Mouse (Mus musculus) liver, embryonic 14.5 days (tissue): Measurements from ENCODE around the gene Zdhhc20. TPM values are rescaled to one million over a fixed set of nuclear protein-coding genes. Genes with fewer than 3 reads are reported as not detected.
"Not testable (repeated sequence)": the region's sequence is repeated elsewhere in the genome, so short reads cannot be mapped to it uniquely, and the experiment has no call there.

ENCODE experiments used
- ATAC-seq: fragments of 200-750 bp; cut with Nextera tagmentation; 2 replicates; pipeline ENCODE4 v1.8.0; 2017; ENCODE audit warnings: moderate number of reproducible peaks, mild to moderate bottlenecking, moderate library complexity; ENCODE audit not compliant: insufficient read depth
- DNase-seq, 3 experiments: peaks; one replicate each; pipeline ENCODE4 v3.0.0-alpha.2; 2012 to 2013; ENCODE audit warnings: low read depth in 3 of 3, low spot score in 3 of 3
- H3K27ac ChIP-seq: fragments of 300-500 bp; sonication (generic); 2 replicates; pipeline ENCODE4 v1.5.1; 2014; ENCODE audit warnings: moderate library complexity, mild to moderate bottlenecking, control low read depth, inconsistent platforms
- H3K27me3 ChIP-seq: fragments of 300-500 bp; sonication (generic); 2 replicates; pipeline ENCODE4 v1.6.1; 2014; ENCODE audit warnings: mild to moderate bottlenecking, low read length, moderate library complexity; ENCODE audit not compliant: control insufficient read depth, insufficient read depth
- H3K36me3 ChIP-seq: fragments of 300-500 bp; sonication (generic); replicated peaks from 2 replicates; pipeline ENCODE4 v1.6.1; 2014; ENCODE audit warnings: low read depth; ENCODE audit not compliant: control insufficient read depth, insufficient read depth
- H3K4me1 ChIP-seq, 2 experiments: fragments of 200-500 bp in 1 of 2; fragments of 300-500 bp in 1 of 2; sonication (generic) in 1 of 2; replicated peaks; 2 replicates each; pipeline ENCODE4 v1.6.1; 2012 to 2014; ENCODE audit warnings: antibody characterized with exemption in 1 of 2, inconsistent platforms in 1 of 2, low read length in 1 of 2; ENCODE audit not compliant: control insufficient read depth in 2 of 2, insufficient read depth in 2 of 2
- H3K4me2 ChIP-seq: fragments of 300-500 bp; sonication (generic); 2 replicates; pipeline ENCODE4 v1.6.1; 2014; ENCODE audit warnings: low read depth, mild to moderate bottlenecking, control low read depth, moderate library complexity
- H3K4me3 ChIP-seq, 2 experiments: fragments of 200-500 bp in 1 of 2; fragments of 300-500 bp in 1 of 2; sonication (generic) in 1 of 2; 2 replicates each; pipeline ENCODE4 v1.5.1; 2012 to 2014; ENCODE audit warnings: low read depth in 2 of 2, low read length in 2 of 2, mild to moderate bottlenecking in 2 of 2, control low read depth in 1 of 2, inconsistent platforms in 1 of 2, moderate library complexity in 1 of 2; ENCODE audit not compliant: insufficient read depth in 1 of 2
- H3K9ac ChIP-seq: fragments of 300-500 bp; sonication (generic); replicated peaks from 2 replicates; pipeline ENCODE4 v1.6.1; 2014; ENCODE audit warnings: mild to moderate bottlenecking, control low read depth, moderate library complexity
- H3K9me3 ChIP-seq: fragments of 300-500 bp; sonication (generic); 2 replicates; pipeline ENCODE4 v1.6.1; 2016; ENCODE audit warnings: low read length, mixed read lengths; ENCODE audit not compliant: control insufficient read depth
- CTCF ChIP-seq: IDR thresholded peaks from 2 replicates; pipeline ENCODE4 v1.5.1; 2016; ENCODE audit warnings: antibody characterized with exemption, low read depth, control low read depth
- EP300 ChIP-seq: IDR thresholded peaks from 2 replicates; pipeline ENCODE4 v1.6.1; 2016; ENCODE audit warnings: antibody characterized with exemption, low read depth
- WGBS: fragments of 180-500 bp; shearing (Covaris S2); extraction: QIAGEN DNeasy Blood & Tissue Kit; methylation state at CpG from one replicate; pipeline ENCODE4 v1.1.7; 2014; ENCODE audit not compliant: insufficient replicate concordance; 5-methylcytosine and 5-hydroxymethylcytosine counted together
- polyA plus RNA-seq, 2 experiments: library from polyadenylated mRNA; depleted of rRNA in 1 of 2; stranded (reverse) in 1 of 2; unstranded in 1 of 2; fragments of >200 nt; fragmentation: Nextera tagmentation in 1 of 2; extraction: Ambion mirVana in 1 of 2; gene quantifications; 2 replicates each; pipeline versions ENCODE4 v1.2.1 to v1.2.3; 2012 to 2014

The Zdhhc20 gene
- polyA plus RNA-seq, 2 experiments: 3.4 to 7.6 TPM

GRCm38 (mm10) chr14:57861987-57862412 is 28.1 kb downstream of the Zdhhc20 start:
- H3K27me3 ChIP-seq: no peaks in the 10 kb centered on the region
- 55% methylated on average over 4 of the region's 4 CpGs for WGBS
- no peak for TF ChIP-seq CTCF
- TF ChIP-seq EP300: no peak
- H3K4me1 ChIP-seq: 0 out of 4 replicates have a peak, but pooled peaks cover 0 to under 1% of the 10 kb centered on the region in 2 experiments
- ATAC-seq (no peak), DNase-seq (no peak)
- H3K27ac ChIP-seq: no peak overlapping the region
- no peaks in the 10 kb centered on the region for H3K9me3 ChIP-seq
- no peaks in the 10 kb centered on the region for H3K36me3 ChIP-seq
- H3K9ac ChIP-seq: no peak overlapping the region
- no peak overlapping the region for H3K4me3 ChIP-seq
- H3K4me2 ChIP-seq: no peak overlapping the region

- Histone ChIP-seq H3K27me3 (no peaks in the 10 kb centered on the region), H3K36me3 (no peaks in the 10 kb centered on the region), H3K9me3 (no peaks in the 10 kb centered on the region), H3K9ac (no peak overlapping the region), H3K4me1 (no peaks in the 10 kb centered on the region), H3K4me2 (no peak overlapping the region), H3K27ac (no peak overlapping the region), H3K4me3 (no peak overlapping the region)
- no peak for TF ChIP-seq EP300
- no peak for TF ChIP-seq CTCF
- DNase-seq: no peak
- ATAC-seq: no peak
Measured at GRCm38 (mm10) chr14:57859520-57859919, 30.6 kb downstream of the Zdhhc20 start.

GRCm38 (mm10) chr14:57858601-57859000 is 31.5 kb downstream of the Zdhhc20 start:
- 69% methylated on average over 2 of the region's 2 CpGs for WGBS
- Histone ChIP-seq H3K4me2 (no peak overlapping the region), H3K27me3 (no peaks in the 10 kb centered on the region), H3K4me1 (no peaks in the 10 kb centered on the region), H3K9ac (no peak overlapping the region), H3K27ac (no peak overlapping the region), H3K4me3 (no peak overlapping the region), H3K36me3 (no peaks in the 10 kb centered on the region), H3K9me3 (no peaks in the 10 kb centered on the region)
- ATAC-seq: no peak
- no peak for TF ChIP-seq CTCF
- TF ChIP-seq EP300: no peak
- DNase-seq: no peak

- H3K4me1 ChIP-seq, H3K27me3 ChIP-seq, H3K9me3 ChIP-seq, H3K4me3 ChIP-seq, H3K36me3 ChIP-seq, H3K9ac ChIP-seq, H3K4me2 ChIP-seq, ATAC-seq, H3K27ac ChIP-seq, DNase-seq: not testable (repeated sequence)
- peak; percentile 22; the same call in 1 of the 2 replicates for TF ChIP-seq CTCF
Measured at GRCm38 (mm10) chr14:57856037-57856436, 34.0 kb downstream of the Zdhhc20 start.

GRCm38 (mm10) chr14:57852961-57853360 is 37.1 kb downstream of the Zdhhc20 start:
- WGBS: 68% methylated on average over 2 of the region's 2 CpGs
- no peak overlapping the region for H3K4me2 ChIP-seq

More at GRCm38 (mm10) chr14:57852961-57853360, 37.1 kb downstream of the Zdhhc20 start:
- Histone ChIP-seq H3K4me3 (no peak overlapping the region), H3K9ac (no peak overlapping the region), H3K9me3 (no peaks in the 10 kb centered on the region), H3K27ac (no peak overlapping the region), H3K4me1 (no peaks in the 10 kb centered on the region; a peak in 1 of 4 replicates), H3K27me3 (no peaks in the 10 kb centered on the region), H3K36me3 (no peaks in the 10 kb centered on the region)
- ATAC-seq: no peak
- TF ChIP-seq EP300 (no peak), CTCF (no peak)
- no peak for DNase-seq
